Mouse (Mus musculus) liver, embryonic 11.5 days (tissue): ENCODE results near the gene Gal. TPM values are rescaled to one million over a fixed set of nuclear protein-coding genes. Genes with fewer than 3 reads are reported as not detected.

Experiments
- ATAC-seq: fragments of 200-750 bp; cut with Nextera tagmentation; replicated peaks from 2 replicates; pipeline ENCODE4 v1.8.0; 2017; ENCODE audit warnings: moderate number of reproducible peaks, mild to moderate bottlenecking, moderate TSS enrichment, moderate library complexity; ENCODE audit not compliant: low FRiP score
- DNase-seq: peaks from one replicate; pipeline ENCODE4 v3.0.0-alpha.2; 2017; ENCODE audit warnings: low spot score
- H3K27ac ChIP-seq: fragments of 300-500 bp; sonication (generic); 2 replicates; pipeline ENCODE4 v1.5.1; 2014; ENCODE audit warnings: mild to moderate bottlenecking, low read depth, low read length, control low read depth
- H3K27me3 ChIP-seq: fragments of 300-500 bp; sonication (generic); replicated peaks from 2 replicates; pipeline ENCODE4 v1.6.1; 2014; ENCODE audit warnings: low read length, mixed read lengths; ENCODE audit not compliant: control insufficient read depth, insufficient read depth
- H3K36me3 ChIP-seq: fragments of 300-500 bp; sonication (generic); 2 replicates; pipeline ENCODE4 v1.6.1; 2014; ENCODE audit warnings: mild to moderate bottlenecking, low read length, moderate library complexity, mixed read lengths; ENCODE audit not compliant: control insufficient read depth, insufficient read depth
- H3K4me1 ChIP-seq: fragments of 300-500 bp; sonication (generic); replicated peaks from 2 replicates; pipeline ENCODE4 v1.6.1; 2014; ENCODE audit warnings: low read length, mixed read lengths; ENCODE audit not compliant: control insufficient read depth, insufficient read depth
- H3K4me2 ChIP-seq: fragments of 300-500 bp; sonication (generic); 2 replicates; pipeline ENCODE4 v1.6.1; 2014; ENCODE audit warnings: mild to moderate bottlenecking, control low read depth, moderate library complexity
- H3K4me3 ChIP-seq: fragments of 300-500 bp; sonication (generic); 2 replicates; pipeline ENCODE4 v1.5.1; 2014; ENCODE audit warnings: low read depth, low read length, control low read depth
- H3K9ac ChIP-seq: fragments of 300-500 bp; sonication (generic); 2 replicates; pipeline ENCODE4 v1.6.1; 2014; ENCODE audit warnings: low read depth, low read length, control low read depth
- H3K9me3 ChIP-seq: fragments of 300-500 bp; sonication (generic); 2 replicates; pipeline ENCODE4 v1.6.1; 2016; ENCODE audit warnings: low read length, inconsistent platforms, mixed read lengths; ENCODE audit not compliant: control insufficient read depth
- WGBS: fragments of 180-500 bp; shearing (Covaris S2); extraction: QIAGEN DNeasy Blood & Tissue Kit; methylation state at CpG from one replicate; pipeline ENCODE4 v1.1.7; 2014; 5-methylcytosine and 5-hydroxymethylcytosine counted together
- polyA plus RNA-seq: library from polyadenylated mRNA; unstranded; fragments of >200 nt; fragmentation: Nextera tagmentation; extraction: Ambion mirVana; gene quantifications from 2 replicates; pipeline ENCODE4 v1.2.1, GENCODE M21; 2014

The Gal gene
- polyA plus RNA-seq, 1 experiment from 2014 or later: 2.6 TPM

DNA sequence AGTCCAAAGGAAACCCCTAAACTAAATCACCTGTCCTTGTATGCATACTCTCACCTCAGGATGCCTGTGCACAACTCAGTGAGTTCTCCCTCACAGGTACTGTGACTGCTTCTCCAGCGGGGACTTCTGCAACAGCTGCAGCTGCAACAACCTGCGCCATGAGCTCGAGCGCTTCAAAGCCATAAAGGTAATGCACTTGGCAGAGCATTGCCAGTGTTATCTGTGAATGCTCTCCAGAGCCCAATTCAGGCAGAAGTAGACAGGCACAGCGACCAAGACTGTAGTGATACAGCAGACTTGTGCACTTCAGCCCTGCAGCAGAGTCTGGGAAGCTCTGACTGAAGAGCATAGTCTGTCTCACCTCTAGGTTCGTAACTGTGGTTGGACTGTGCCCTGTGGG is 12.0 kb downstream of the Gal start:
- Histone ChIP-seq H3K9ac (no peak overlapping the region), H3K27me3 (no peaks in the 10 kb centered on the region; the same call in none of the 2 replicates), H3K4me1 (no peaks in the 10 kb centered on the region), H3K4me2 (no peak overlapping the region), H3K36me3 (no peaks in the 10 kb centered on the region), H3K9me3 (no peaks in the 10 kb centered on the region), H3K27ac (no peak overlapping the region), H3K4me3 (no peak overlapping the region)
- 76% methylated on average over 6 of the region's 6 CpGs for WGBS
- ATAC-seq (no peak), DNase-seq (no peak)

DNA sequence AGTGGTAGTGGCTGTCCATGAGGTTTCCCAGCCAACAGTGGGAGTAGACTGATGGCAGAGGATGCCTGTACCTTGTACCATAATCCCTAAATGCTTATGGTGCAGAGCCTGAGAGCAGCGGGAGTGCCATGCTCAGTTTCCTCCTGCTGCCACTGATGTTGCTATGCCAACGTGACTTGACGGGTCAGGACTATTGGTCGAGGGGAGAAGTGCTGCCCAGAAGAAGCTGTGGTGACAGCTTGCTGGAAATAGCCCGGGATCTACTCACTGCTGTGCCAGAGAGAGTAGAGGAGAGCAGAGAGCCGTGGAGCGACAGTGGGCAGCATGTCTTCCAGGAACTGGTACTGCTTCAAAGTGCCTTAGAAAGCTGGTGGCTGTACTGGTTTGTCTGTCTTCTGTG is 12.4 kb downstream of the Gal start:
- no peak overlapping the region for H3K4me3 ChIP-seq
- 59% methylated on average over 7 of the region's 7 CpGs for WGBS
- ATAC-seq: no peak

DNA sequence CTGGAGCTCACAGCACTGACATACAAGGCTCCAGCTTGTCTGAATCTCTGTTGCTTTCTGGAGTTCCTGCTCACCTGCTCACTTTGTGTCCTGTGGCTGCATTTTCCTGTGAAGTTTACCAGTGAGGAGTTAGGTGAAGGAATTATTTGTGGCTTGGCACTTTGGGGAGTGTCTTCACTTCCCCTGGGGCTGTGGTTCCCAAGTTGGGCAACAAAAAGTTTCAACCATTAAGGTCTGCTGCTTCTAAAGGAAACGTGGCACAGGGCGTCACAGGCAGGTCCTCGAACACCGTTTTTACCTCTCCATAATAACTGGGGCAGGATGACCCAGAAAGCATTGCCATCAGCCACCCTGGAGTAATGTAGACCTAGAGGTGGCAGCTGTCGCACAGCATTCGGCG is 12.8 kb downstream of the Gal start:
- Histone ChIP-seq H3K4me3 (no peak overlapping the region), H3K9ac (no peak overlapping the region), H3K27me3 (no peaks in the 10 kb centered on the region; the same call in 1 of the 2 replicates), H3K27ac (no peak overlapping the region), H3K4me2 (no peak overlapping the region), H3K36me3 (no peaks in the 10 kb centered on the region), H3K4me1 (no peaks in the 10 kb centered on the region), H3K9me3 (no peaks in the 10 kb centered on the region)
- WGBS: 84% methylated on average over 7 of the region's 7 CpGs
- DNase-seq (no peak), ATAC-seq (no peak)

More for the DNA sequence above, 12.4 kb downstream of the Gal start:
- no peaks in the 10 kb centered on the region; the same call in 1 of the 2 replicates for H3K27me3 ChIP-seq
- H3K36me3 ChIP-seq: no peaks in the 10 kb centered on the region
- no peaks in the 10 kb centered on the region for H3K4me1 ChIP-seq
- no peak overlapping the region for H3K27ac ChIP-seq
- H3K4me2 ChIP-seq: no peak overlapping the region
- DNase-seq: no peak
- H3K9me3 ChIP-seq: no peaks in the 10 kb centered on the region
- H3K9ac ChIP-seq: no peak overlapping the region

DNA sequence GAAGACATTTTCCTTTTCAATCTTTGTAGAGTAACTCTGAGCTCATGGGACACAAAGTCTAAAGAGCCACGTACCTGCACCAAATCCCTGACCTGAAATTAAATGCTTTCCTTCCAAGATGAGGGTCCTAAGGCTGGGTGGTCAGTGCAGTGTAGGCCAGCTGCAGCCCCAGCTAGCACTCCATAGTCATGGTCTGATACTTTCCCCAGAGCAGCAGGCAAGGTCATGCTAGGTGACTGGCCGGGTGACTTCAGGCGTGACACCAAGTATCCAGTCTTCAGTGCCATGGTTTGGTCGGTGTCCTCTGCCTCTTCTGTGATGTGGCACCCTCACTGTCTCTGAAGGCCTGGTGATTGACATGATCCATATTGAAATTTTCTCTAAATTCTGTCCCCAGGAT is 14.3 kb downstream of the Gal start:
- Histone ChIP-seq H3K4me2 (no peak overlapping the region), H3K9me3 (no peaks in the 10 kb centered on the region), H3K27me3 (no peaks in the 10 kb centered on the region; the same call in 1 of the 2 replicates), H3K36me3 (no peaks in the 10 kb centered on the region), H3K4me1 (no peaks in the 10 kb centered on the region), H3K27ac (no peak overlapping the region), H3K4me3 (no peak overlapping the region), H3K9ac (no peak overlapping the region)
- DNase-seq (no peak), ATAC-seq (no peak)
- 84% methylated on average over 4 of the region's 4 CpGs for WGBS

DNA sequence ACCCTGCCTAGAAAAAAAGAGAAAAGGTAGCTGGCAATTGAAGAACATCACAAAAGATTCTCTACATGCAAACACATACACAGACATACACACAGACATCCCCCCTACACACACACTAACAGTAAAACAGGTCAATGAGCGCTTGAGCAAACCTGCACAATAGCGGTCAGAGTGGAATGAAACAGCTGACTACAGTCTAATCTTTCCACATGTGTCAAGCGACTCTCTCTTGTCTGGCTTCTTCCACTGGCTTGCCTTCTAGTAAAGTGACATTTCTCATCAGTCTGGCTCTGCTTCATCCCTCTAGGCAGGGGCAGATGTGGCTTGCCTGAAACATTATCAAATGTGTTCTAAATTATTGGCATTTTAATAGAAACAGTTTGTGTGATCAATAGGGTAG is 20.1 kb downstream of the Gal start:
- ATAC-seq (no peak), DNase-seq (no peak)
- Histone ChIP-seq H3K36me3 (no peaks in the 10 kb centered on the region), H3K27ac (no peak overlapping the region), H3K9ac (no peak overlapping the region), H3K4me2 (no peak overlapping the region), H3K27me3 (no peaks in the 10 kb centered on the region), H3K9me3 (peaks cover 3% of the 10 kb centered on the region; the same call in 1 of the 2 replicates), H3K4me3 (no peak overlapping the region), H3K4me1 (peaks cover 17% of the 10 kb centered on the region)
- WGBS: 78% methylated on average over 3 of the region's 3 CpGs

DNA sequence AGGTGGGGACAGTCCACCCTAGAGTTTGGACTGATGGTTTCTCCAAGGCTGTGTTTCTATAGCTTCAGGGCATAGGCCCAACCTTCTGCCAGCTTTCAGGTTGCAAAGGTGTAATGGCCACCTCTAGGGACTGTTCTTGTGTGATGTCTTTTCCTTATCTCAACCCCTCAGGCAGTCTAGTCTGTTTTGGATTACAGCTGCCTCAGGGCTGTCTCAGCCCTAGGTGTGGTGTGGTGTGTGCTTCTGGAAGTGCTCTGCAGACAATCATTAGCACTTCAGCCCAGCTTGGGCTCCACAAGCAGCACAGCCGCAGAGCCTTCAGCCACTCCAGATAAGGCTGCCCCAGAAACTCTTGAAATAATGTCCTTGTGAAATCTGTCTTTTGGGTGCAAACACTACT is 22.0 kb downstream of the Gal start:
- Histone ChIP-seq H3K4me3 (no peak overlapping the region), H3K27ac (no peak overlapping the region; the same call in 1 of the 2 replicates), H3K9me3 (peaks cover 3% of the 10 kb centered on the region; the same call in 1 of the 2 replicates), H3K4me2 (no peak overlapping the region), H3K27me3 (no peaks in the 10 kb centered on the region), H3K36me3 (no peaks in the 10 kb centered on the region), H3K4me1 (peaks cover 24% of the 10 kb centered on the region), H3K9ac (no peak overlapping the region)
- 23% methylated on average over 1 of the region's 1 CpGs for WGBS
- ATAC-seq (peak; percentile 79), DNase-seq (no peak)

DNA sequence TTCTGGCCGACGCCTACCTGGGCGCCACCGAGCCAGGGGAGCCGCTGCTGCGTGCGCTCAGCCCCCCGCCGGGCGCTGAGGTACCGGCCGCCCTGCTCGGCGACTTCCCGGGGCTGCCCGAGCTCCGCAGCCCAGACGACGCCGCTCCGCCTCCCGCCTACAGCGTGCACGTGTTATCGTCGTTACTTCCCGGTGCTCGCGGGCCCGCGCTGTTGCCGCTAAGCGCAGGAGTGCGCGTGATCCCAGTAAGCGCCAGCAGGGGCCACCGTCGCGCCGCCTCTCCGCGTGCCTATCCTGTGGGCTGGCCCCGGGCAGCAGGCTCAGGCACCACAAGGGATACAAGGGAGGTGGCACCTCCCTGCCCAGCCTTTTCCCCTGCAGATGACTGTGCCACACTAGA is 25.3 kb downstream of the Gal start:
- H3K4me1 ChIP-seq: peaks cover 24% of the 10 kb centered on the region
- no peaks in the 10 kb centered on the region for H3K27me3 ChIP-seq
- peaks cover 3% of the 10 kb centered on the region; the same call in 1 of the 2 replicates for H3K9me3 ChIP-seq
- peak overlapping the region; percentile 90 for H3K27ac ChIP-seq
- DNase-seq (peak; percentile 90), ATAC-seq (peak; percentile 89)
- H3K4me3 ChIP-seq: peak overlapping the region; percentile 52
- WGBS: under 1% methylated on average over 43 of the region's 43 CpGs
- H3K9ac ChIP-seq: peak overlapping the region; percentile 79
- H3K4me2 ChIP-seq: peak overlapping the region; percentile 89
- H3K36me3 ChIP-seq: peaks cover 2% of the 10 kb centered on the region; the same call in 1 of the 2 replicates

DNA sequence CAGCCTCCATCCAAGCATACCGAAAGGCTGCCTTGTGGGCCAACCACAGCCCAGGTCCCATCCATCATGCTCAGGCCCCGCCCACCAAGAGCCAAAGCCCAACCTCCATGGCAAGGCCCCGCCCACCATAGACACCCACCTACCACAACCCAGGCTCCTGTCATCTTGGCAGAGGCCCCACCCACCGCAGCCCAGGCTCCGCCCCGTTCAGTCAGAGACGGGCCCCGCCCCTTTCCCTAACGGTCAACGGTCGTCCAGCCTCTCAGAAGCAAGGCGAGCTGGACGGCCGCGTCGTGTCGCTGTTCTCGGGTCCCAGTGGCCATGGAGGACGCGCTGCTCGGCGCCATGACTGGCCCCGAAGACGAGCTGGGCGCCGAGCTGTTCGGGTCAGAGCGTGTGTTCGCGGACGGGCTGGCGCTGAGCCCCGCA is 25.7 kb downstream of the Gal start, which contains the start of gene Tesmin:
Gene Tesmin (plus strand): TSS at position 229 of the 429 bp plus-strand sequence.
- peak within 1 kb of the TSS; percentile 52 for H3K4me3 ChIP-seq
- 2% methylated on average over 33 of the region's 33 CpGs for WGBS
- ATAC-seq (peak; percentile 79), DNase-seq (peak; percentile 91)
- peak within 1 kb of the TSS; percentile 79 for H3K9ac ChIP-seq
- H3K36me3 ChIP-seq: peaks cover 3% of the 10 kb centered on the region; the same call in 1 of the 2 replicates
- H3K4me2 ChIP-seq: peak within 1 kb of the TSS; percentile 89
- H3K9me3 ChIP-seq: peaks cover 3% of the 10 kb centered on the region; the same call in 1 of the 2 replicates
- peak within 1 kb of the TSS; percentile 90 for H3K27ac ChIP-seq
- H3K4me1 ChIP-seq: peaks cover 24% of the 10 kb centered on the region
- H3K27me3 ChIP-seq: no peaks in the 10 kb centered on the region

DNA sequence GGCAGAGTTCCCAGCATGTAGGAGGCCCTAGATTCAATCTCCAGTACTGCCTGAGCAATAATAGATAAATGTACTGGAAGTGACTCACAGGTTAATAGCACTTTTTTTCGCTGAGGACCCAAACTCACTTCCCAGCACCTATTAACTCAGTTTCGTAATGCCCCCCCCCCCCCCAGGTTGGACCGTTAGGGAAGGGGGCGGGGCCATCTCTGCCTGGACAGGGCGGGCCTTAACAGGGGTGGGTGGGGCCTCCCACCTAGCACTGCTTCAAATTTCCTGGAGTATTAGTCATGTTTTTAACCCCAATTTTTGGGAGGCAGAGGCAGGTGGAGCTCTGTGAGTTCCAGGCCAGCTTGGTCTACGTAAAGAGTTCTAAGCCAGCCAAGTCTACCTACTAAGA is 26.3 kb downstream of the Gal start:
- Histone ChIP-seq H3K27ac (no peak overlapping the region), H3K4me3 (no peak overlapping the region), H3K27me3 (no peaks in the 10 kb centered on the region), H3K4me2 (no peak overlapping the region; the same call in 1 of the 2 replicates), H3K9me3 (peaks cover 3% of the 10 kb centered on the region; the same call in 1 of the 2 replicates), H3K36me3 (peaks cover 3% of the 10 kb centered on the region; the same call in 1 of the 2 replicates), H3K4me1 (peaks cover 24% of the 10 kb centered on the region), H3K9ac (no peak overlapping the region)
- no peak; the same call in 1 of the 2 replicates for ATAC-seq
- WGBS: 58% methylated on average over 6 of the region's 6 CpGs
- DNase-seq: no peak
